Mouse (Mus musculus): ENCODE measurements around the gene Tspear. TPM values are rescaled to one million over a fixed set of nuclear protein-coding genes. Genes with fewer than 3 reads are reported as not detected.
"Not testable (repeated sequence)": the region's sequence is repeated elsewhere in the genome, so short reads cannot be mapped to it uniquely, and the experiment has no call there.

Tspear gene
- polyA plus RNA-seq, 1 experiment from 2014 or later = 0.12 TPM

- H3K4me2 ChIP-seq (replicated peaks; ENCODE audit: low read depth, low read length) = no peak overlapping the region
- H3K27me3 ChIP-seq (replicated peaks; ENCODE audit: insufficient read depth, low read length) = no peaks in the 10 kb centered on the region
- H3K27ac ChIP-seq (ENCODE audit: low read length) = no peak overlapping the region
- WGBS = 12% methylated on average over 4 of the region's 4 CpGs
- no peak for ATAC-seq
- no peak overlapping the region for H3K9ac ChIP-seq (replicated peaks; ENCODE audit: low read depth)
- no peak overlapping the region for H3K4me3 ChIP-seq (ENCODE audit: low read depth, low read length)
- no peaks in the 10 kb centered on the region for H3K9me3 ChIP-seq (ENCODE audit: low read length)
- H3K36me3 ChIP-seq (ENCODE audit: insufficient read depth, low read length) = no peaks in the 10 kb centered on the region
- no peak for DNase-seq (ENCODE audit: low spot score)
- no peak for TF ChIP-seq EP300 (IDR thresholded peaks at IDR 0.05)
- TF ChIP-seq CTCF (IDR thresholded peaks at IDR 0.05) = no peak
- no peaks in the 10 kb centered on the region for H3K4me1 ChIP-seq (ENCODE audit: insufficient read depth, low read depth, low read length)
Measured at GRCm38 (mm10) chr10:77671519-77671918, 14.8 kb upstream of the Tspear start.

- ATAC-seq (no peak), DNase-seq (ENCODE audit: low spot score) (no peak)
- no peak overlapping the region for H3K27ac ChIP-seq (ENCODE audit: low read length)
- H3K27me3 ChIP-seq (replicated peaks; ENCODE audit: insufficient read depth, low read length) = peaks cover 18% of the 10 kb centered on the region
- WGBS = 50% methylated on average over 13 of the region's 13 CpGs
- no peak overlapping the region for H3K4me3 ChIP-seq (ENCODE audit: low read depth, low read length)
- no peak overlapping the region for H3K4me2 ChIP-seq (replicated peaks; ENCODE audit: low read depth, low read length)
- H3K4me1 ChIP-seq (ENCODE audit: insufficient read depth, low read depth, low read length) = no peaks in the 10 kb centered on the region
- no peaks in the 10 kb centered on the region for H3K36me3 ChIP-seq (ENCODE audit: insufficient read depth, low read length)
- H3K9me3 ChIP-seq (ENCODE audit: low read length) = no peaks in the 10 kb centered on the region
- TF ChIP-seq CTCF (IDR thresholded peaks at IDR 0.05) = no peak
- TF ChIP-seq EP300 (IDR thresholded peaks at IDR 0.05) = no peak
- no peak overlapping the region for H3K9ac ChIP-seq (replicated peaks; ENCODE audit: low read depth)
Measured at GRCm38 (mm10) chr10:77673765-77674164, 12.6 kb upstream of the Tspear start.

GRCm38 (mm10) chr10:77677562-77677961, 8.8 kb upstream of the Tspear start:
- 2% methylated on average over 35 of the region's 35 CpGs for WGBS
- H3K27me3 ChIP-seq (replicated peaks; ENCODE audit: insufficient read depth, low read length) = peaks cover 18% of the 10 kb centered on the region
- DNase-seq (ENCODE audit: low spot score) (no peak), ATAC-seq (no peak)
- H3K4me2 ChIP-seq (replicated peaks; ENCODE audit: low read depth, low read length) = 0 out of 2 replicates have a peak overlapping the region, but pooled peaks have one; percentile 25
- TF ChIP-seq CTCF (IDR thresholded peaks at IDR 0.05) = no peak
- no peak for TF ChIP-seq EP300 (IDR thresholded peaks at IDR 0.05)
- H3K4me3 ChIP-seq (ENCODE audit: low read depth, low read length) = no peak overlapping the region
- no peaks in the 10 kb centered on the region for H3K9me3 ChIP-seq (ENCODE audit: low read length)
- H3K27ac ChIP-seq (ENCODE audit: low read length) = no peak overlapping the region
- no peak overlapping the region for H3K9ac ChIP-seq (replicated peaks; ENCODE audit: low read depth)
- H3K36me3 ChIP-seq (ENCODE audit: insufficient read depth, low read length) = no peaks in the 10 kb centered on the region
- no peaks in the 10 kb centered on the region for H3K4me1 ChIP-seq (ENCODE audit: insufficient read depth, low read depth, low read length)

GRCm38 (mm10) chr10:77682994-77683393, 3.4 kb upstream of the Tspear start:
- H3K27me3 ChIP-seq (replicated peaks; ENCODE audit: insufficient read depth, low read length) = peaks cover 13% of the 10 kb centered on the region
- ATAC-seq (no peak), DNase-seq (ENCODE audit: low spot score) (no peak)
- H3K9me3 ChIP-seq (ENCODE audit: low read length) = no peaks in the 10 kb centered on the region
- no peak overlapping the region for H3K9ac ChIP-seq (replicated peaks; ENCODE audit: low read depth)
- no peak overlapping the region for H3K27ac ChIP-seq (ENCODE audit: low read length)
- WGBS = 74% methylated on average over 7 of the region's 7 CpGs
- no peak for TF ChIP-seq CTCF (IDR thresholded peaks at IDR 0.05)
- TF ChIP-seq EP300 (IDR thresholded peaks at IDR 0.05) = no peak
- H3K36me3 ChIP-seq (ENCODE audit: insufficient read depth, low read length) = no peaks in the 10 kb centered on the region
- H3K4me1 ChIP-seq (ENCODE audit: insufficient read depth, low read depth, low read length) = no peaks in the 10 kb centered on the region
- no peak overlapping the region for H3K4me3 ChIP-seq (ENCODE audit: low read depth, low read length)
- no peak overlapping the region for H3K4me2 ChIP-seq (replicated peaks; ENCODE audit: low read depth, low read length)

- Histone ChIP-seq H3K4me2 (replicated peaks; ENCODE audit: low read depth, low read length) (no peak overlapping the region), H3K36me3 (ENCODE audit: insufficient read depth, low read length) (no peaks in the 10 kb centered on the region), H3K9me3 (ENCODE audit: low read length) (no peaks in the 10 kb centered on the region), H3K4me3 (ENCODE audit: low read depth, low read length) (no peak overlapping the region), H3K4me1 (ENCODE audit: insufficient read depth, low read depth, low read length) (no peaks in the 10 kb centered on the region), H3K27ac (ENCODE audit: low read length) (no peak overlapping the region), H3K27me3 (replicated peaks; ENCODE audit: insufficient read depth, low read length) (0 out of 2 replicates have a peak, but pooled peaks cover 7% of the 10 kb centered on the region), H3K9ac (replicated peaks; ENCODE audit: low read depth) (no peak overlapping the region)
- TF ChIP-seq EP300 (IDR thresholded peaks at IDR 0.05) (no peak), CTCF (IDR thresholded peaks at IDR 0.05) (no peak)
- no peak for ATAC-seq
- DNase-seq (ENCODE audit: low spot score) = no peak
- 39% methylated on average over 8 of the region's 8 CpGs for WGBS
Measured at GRCm38 (mm10) chr10:77684181-77684580, 2.2 kb upstream of the Tspear start.

- TF ChIP-seq EP300 (IDR thresholded peaks at IDR 0.05) (no peak), CTCF (IDR thresholded peaks at IDR 0.05) (no peak)
- H3K27me3 ChIP-seq (replicated peaks; ENCODE audit: insufficient read depth, low read length) = 0 out of 2 replicates have a peak, but pooled peaks cover 7% of the 10 kb centered on the region
- no peak overlapping the region for H3K27ac ChIP-seq (ENCODE audit: low read length)
- DNase-seq (ENCODE audit: low spot score) (no peak), ATAC-seq (no peak)
- no peak overlapping the region for H3K4me3 ChIP-seq (ENCODE audit: low read depth, low read length)
- H3K36me3 ChIP-seq (ENCODE audit: insufficient read depth, low read length) = no peaks in the 10 kb centered on the region
- no peaks in the 10 kb centered on the region for H3K4me1 ChIP-seq (ENCODE audit: insufficient read depth, low read depth, low read length)
- no peak overlapping the region for H3K4me2 ChIP-seq (replicated peaks; ENCODE audit: low read depth, low read length)
- H3K9ac ChIP-seq (replicated peaks; ENCODE audit: low read depth) = no peak overlapping the region
- 19% methylated on average over 10 of the region's 10 CpGs for WGBS
- no peaks in the 10 kb centered on the region for H3K9me3 ChIP-seq (ENCODE audit: low read length)
Measured at GRCm38 (mm10) chr10:77687021-77687420, 652 bp downstream of the Tspear start.

GRCm38 (mm10) chr10:77690356-77690807, 4.0 kb downstream of the Tspear start, which contains the start of gene Gm19402:
TSS of gene Gm19402 (minus strand) at chr10:77690757.
- not testable (repeated sequence) for H3K4me2 ChIP-seq (replicated peaks; ENCODE audit: low read depth, low read length); H3K27me3 ChIP-seq (replicated peaks; ENCODE audit: insufficient read depth, low read length); H3K27ac ChIP-seq (ENCODE audit: low read length); DNase-seq (ENCODE audit: low spot score); H3K36me3 ChIP-seq (ENCODE audit: insufficient read depth, low read length); H3K4me1 ChIP-seq (ENCODE audit: insufficient read depth, low read depth, low read length); H3K9me3 ChIP-seq (ENCODE audit: low read length); ATAC-seq; H3K9ac ChIP-seq (replicated peaks; ENCODE audit: low read depth); H3K4me3 ChIP-seq (ENCODE audit: low read depth, low read length)
- 61% methylated on average over 3 of the region's 3 CpGs for WGBS
